Mouse (Mus musculus) adipocyte (in vitro differentiated cells): Measurements from ENCODE around the gene AC161166.1.
A peak's percentile ranks its signal among the peaks of the same experiment; 100 is the strongest.

ENCODE experiments used
- DNase-seq: peaks from one replicate; pipeline ENCODE4 v3.0.0-alpha.2; 2016; ENCODE audit warnings: low spot score

The AC161166.1 gene

DNA sequence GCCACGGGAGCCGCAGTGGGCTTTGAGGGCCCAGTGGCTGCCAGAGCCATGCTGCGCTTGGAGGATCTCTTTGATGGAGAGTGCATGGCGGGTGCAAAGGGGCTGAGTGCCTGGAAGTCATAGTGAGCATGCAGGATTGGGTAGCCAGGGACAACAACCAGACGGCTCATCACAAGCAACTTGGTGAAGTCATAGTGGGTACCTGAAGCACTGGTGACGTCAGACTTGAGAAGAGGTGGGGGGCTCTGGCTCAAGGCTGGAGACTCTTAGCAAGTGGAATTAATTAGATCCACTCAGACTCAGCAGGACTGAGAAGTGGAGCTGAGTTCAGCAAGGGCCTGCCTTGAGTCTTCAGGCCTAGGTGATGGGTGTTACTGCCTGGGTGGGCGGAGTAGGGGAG lies at the start of gene AC161166.1:
AC161166.1 (minus strand) TSS at position 101 of the 400 bp plus-strand sequence.
- DNase-seq, result no peak

GRCm38 (mm10) chr7:24561450-24561849 lies 49.2 kb upstream of the AC161166.1 start:
- DNase-seq, result no peak

GRCm38 (mm10) chr7:24555786-24556185 lies 43.5 kb upstream of the AC161166.1 start:
- no peak for DNase-seq

- no peak for DNase-seq
These were observed 39.9 kb upstream of the AC161166.1 start for GRCm38 (mm10) chr7:24551985-24552759.

- DNase-seq, result no peak
These were observed 35.3 kb upstream of the AC161166.1 start for GRCm38 (mm10) chr7:24547534-24548036.

DNA sequence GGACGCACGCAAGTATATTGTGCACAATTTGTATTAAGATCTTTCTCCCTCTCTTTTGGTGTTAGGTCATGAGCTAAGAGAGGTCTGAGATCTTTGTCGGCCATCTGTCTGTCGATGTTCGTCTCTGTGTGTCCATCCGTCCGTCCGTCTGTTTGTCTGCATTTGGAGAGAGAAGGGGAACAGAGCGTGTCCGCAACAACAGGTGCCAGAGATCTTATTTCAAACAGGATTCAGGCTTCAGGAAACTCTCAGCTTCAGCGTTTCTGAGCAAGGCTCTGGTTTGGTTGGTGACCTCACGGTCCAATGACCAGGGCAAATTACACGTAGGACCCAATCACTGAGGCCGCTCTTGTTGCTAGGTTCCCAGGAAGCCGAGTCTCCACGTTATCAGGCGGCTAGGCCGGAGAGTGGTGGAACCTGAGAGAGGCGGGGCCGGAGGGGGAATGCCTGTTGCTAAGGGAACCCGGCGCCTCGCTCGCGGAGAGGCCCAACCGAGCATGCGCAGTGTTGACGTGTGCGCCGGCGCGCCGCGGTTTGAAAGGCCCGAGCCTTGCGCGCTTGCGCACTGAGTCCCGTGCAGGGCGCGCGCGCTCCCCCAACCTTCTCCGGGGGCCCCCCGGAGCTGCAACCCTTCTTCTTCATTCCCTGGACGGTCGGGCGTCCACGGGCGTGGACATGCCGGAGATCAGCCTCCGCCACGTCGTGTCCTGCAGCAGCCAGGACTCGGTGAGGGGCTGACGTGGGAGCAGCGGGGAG lies 34.6 kb upstream of the AC161166.1 start:
- peak; percentile 98 for DNase-seq

GRCm38 (mm10) chr7:24546068-24546614 lies 33.9 kb upstream of the AC161166.1 start, which contains the start of the genes Pinlyp and Xrcc1:
Gene Pinlyp (minus strand): TSS chr7:24546118.
Gene Xrcc1 (plus strand): TSS chr7:24546289.
- no peak for DNase-seq

- no peak for DNase-seq
These were observed 32.3 kb upstream of the AC161166.1 start for GRCm38 (mm10) chr7:24544506-24544905.

DNA sequence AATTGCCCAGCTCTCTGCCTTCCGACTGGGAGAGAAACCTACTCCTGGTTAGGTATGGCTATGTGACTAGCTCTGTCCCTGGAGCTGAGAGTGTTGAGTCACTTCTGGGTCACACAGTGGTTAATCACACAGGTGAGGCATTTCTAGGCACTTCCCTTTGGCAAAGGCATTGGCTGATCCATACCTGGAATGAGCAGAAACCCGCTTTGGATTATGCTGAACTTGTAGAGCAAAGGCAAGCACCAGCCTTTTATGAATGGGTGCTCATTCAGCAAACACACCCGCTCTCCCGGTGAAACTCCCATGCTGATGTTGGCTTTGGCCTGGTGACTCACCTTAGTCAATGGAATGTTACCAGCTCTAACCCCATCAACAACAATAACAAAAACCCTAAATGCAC lies 27.4 kb upstream of the AC161166.1 start:
- DNase-seq, result no peak

DNA sequence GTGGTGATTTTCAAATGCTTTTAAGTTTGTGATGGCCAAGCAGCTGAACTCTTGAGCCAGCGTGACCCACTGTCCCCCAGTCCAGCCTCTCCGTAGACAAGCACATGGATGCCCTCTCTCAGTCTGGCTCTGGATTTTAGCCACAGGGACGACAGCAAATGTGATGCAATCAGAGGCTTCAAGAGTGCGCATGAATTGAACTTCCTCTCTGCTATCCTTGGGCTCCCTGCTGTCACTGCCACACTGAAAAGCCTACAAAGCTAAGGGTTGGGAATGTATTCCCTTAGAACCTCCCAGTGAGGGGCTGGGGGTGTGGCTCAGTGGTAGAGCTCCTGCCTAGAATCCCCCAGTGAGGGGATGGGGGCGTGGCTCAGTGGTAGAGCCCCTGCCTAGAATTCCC lies 26.4 kb upstream of the AC161166.1 start:
- DNase-seq, result no peak

GRCm38 (mm10) chr7:24538154-24538553 lies 25.9 kb upstream of the AC161166.1 start:
- no peak for DNase-seq

- DNase-seq, result no peak
These were observed 25.3 kb upstream of the AC161166.1 start for GRCm38 (mm10) chr7:24537591-24537990.

- no peak for DNase-seq
These were observed 24.8 kb upstream of the AC161166.1 start for GRCm38 (mm10) chr7:24537081-24537480.

DNA sequence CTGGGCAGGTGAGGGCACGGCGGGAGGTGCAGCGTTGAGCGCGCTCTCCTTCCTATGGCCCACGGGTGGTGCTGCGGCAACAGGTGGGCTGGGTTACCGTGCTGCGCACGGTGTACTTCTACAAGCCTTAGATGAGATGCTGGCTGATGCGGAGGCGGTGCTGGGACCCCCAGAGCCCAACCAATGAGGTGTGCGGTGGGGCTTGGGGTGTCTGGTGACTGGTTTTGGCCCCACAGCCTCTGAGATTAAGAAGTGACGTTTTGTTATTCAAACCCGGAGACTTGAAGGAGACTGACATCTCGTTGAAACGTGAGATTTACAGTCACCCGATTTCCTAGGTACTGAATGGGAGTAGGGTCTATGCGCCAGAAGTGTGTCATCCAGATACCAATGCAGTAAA lies 22.0 kb upstream of the AC161166.1 start:
- DNase-seq, result no peak

DNA sequence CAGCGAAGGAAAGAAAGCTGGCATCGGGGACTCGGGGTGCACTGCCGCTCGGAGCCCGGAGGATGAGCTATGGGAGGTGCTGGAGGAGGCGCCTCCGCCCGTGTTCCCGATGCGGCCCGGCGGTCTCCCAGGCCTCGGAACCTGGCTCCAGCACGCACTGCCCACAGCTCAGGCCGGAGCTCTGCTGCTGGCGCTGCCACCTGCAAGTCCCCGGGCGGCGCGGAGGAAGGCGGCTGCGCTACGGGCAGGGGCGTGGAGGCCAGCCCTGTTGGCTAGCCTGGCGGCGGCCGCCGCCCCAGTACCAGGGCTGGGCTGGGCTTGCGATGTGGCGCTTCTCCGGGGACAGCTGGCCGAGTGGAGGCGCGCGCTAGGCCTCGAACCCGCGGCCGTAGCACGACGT lies 21.6 kb upstream of the AC161166.1 start:
- no peak for DNase-seq

GRCm38 (mm10) chr7:24533031-24533571 lies 20.8 kb upstream of the AC161166.1 start:
- DNase-seq, result no peak

GRCm38 (mm10) chr7:24531211-24531971 lies 19.1 kb upstream of the AC161166.1 start:
- peak; percentile 65 for DNase-seq

DNA sequence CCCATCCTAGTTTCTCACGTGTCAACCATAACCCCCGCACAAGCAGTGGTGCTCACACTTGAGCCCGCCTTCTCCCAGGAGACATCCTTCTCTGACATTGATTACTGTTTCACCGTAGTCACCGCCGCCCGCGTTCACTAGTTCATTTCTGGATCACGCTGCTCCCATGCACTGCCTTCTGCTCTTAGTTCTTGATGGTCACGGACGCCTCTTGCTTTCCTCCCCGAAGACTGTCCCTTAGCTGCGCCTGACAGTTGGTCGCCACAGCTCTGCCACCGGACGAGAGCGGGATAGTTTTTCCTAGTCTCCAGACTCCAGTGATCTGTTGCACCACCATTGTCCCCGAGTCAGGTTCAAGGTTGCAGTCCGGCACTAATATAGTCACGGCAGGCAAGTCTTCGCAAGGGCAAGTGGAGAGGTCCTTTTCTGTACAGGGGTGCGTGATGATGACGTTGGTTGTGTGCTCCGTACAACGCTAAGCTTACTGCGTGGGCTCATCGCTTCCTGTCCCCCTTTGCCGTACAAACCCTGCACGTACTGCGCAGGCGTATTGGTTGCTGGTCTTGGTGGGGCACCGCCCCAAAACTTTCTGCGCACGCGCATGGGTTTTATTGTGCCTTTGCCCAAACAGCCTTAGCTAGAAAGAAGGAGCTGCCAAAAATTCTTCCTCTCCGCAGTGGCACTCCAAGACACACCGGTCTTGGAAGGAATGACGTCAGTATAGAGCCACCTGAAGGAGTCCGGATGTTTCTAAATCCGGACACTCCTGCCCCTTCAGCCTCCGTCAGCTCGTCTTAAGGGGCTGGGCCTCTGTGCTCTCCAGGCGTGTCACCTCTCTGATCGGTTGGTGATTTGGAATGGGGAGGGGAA lies 18.0 kb upstream of the AC161166.1 start, which contains the start of gene Irgq:
Irgq (plus strand) TSS at position 628 of the 870 bp plus-strand sequence.
- DNase-seq, result peak; percentile 99

- DNase-seq, result no peak
These were observed 17.3 kb upstream of the AC161166.1 start for GRCm38 (mm10) chr7:24529580-24529979.

GRCm38 (mm10) chr7:24528861-24529260 lies 16.6 kb upstream of the AC161166.1 start:
- DNase-seq, result no peak
